Mouse (Mus musculus) hindbrain, postnatal 0 days (tissue): Measurements from ENCODE around the gene Gm6169. TPM values are rescaled to one million over a fixed set of nuclear protein-coding genes. Genes with fewer than 3 reads are reported as not detected.
"Not testable (repeated sequence)": the region's sequence is repeated elsewhere in the genome, so short reads cannot be mapped to it uniquely, and the experiment has no call there.

ENCODE experiments used
- ATAC-seq: fragments of 200-750 bp; cut with Nextera tagmentation; 2 replicates; pipeline ENCODE4 v1.8.0; 2017; ENCODE audit warnings: mild to moderate bottlenecking, moderate TSS enrichment, moderate library complexity
- DNase-seq: peaks from one replicate; pipeline ENCODE4 v3.0.0-alpha.2; 2015; ENCODE audit warnings: low spot score
- H3K27ac ChIP-seq: fragments of 300-500 bp; sonication (generic); 2 replicates; pipeline ENCODE4 v1.5.1; 2014; ENCODE audit warnings: mild to moderate bottlenecking
- H3K27me3 ChIP-seq: fragments of 300-500 bp; sonication (generic); 2 replicates; pipeline ENCODE4 v1.6.1; 2014; ENCODE audit warnings: low read length, mixed read lengths; ENCODE audit not compliant: insufficient read depth
- H3K36me3 ChIP-seq: fragments of 300-500 bp; sonication (generic); 2 replicates; pipeline ENCODE4 v1.6.1; 2014; ENCODE audit warnings: low read length, mixed read lengths; ENCODE audit not compliant: insufficient read depth
- H3K4me1 ChIP-seq: fragments of 300-500 bp; sonication (generic); 2 replicates; pipeline ENCODE4 v1.6.1; 2014; ENCODE audit warnings: antibody characterized with exemption, low read length, mixed read lengths; ENCODE audit not compliant: insufficient read depth
- H3K4me2 ChIP-seq: fragments of 300-500 bp; sonication (generic); 2 replicates; pipeline ENCODE4 v1.6.1; 2014; ENCODE audit warnings: low read depth, mild to moderate bottlenecking, low read length, moderate library complexity, mixed read lengths
- H3K4me3 ChIP-seq: fragments of 300-500 bp; sonication (generic); 2 replicates; pipeline ENCODE4 v1.5.1; 2014; ENCODE audit warnings: low read length
- H3K9ac ChIP-seq: fragments of 300-500 bp; sonication (generic); replicated peaks from 2 replicates; pipeline ENCODE4 v1.6.1; 2014; ENCODE audit warnings: mild to moderate bottlenecking, low read length, moderate library complexity, mixed read lengths
- H3K9me3 ChIP-seq: fragments of 300-500 bp; sonication (generic); 2 replicates; pipeline ENCODE4 v1.6.1; 2016; ENCODE audit warnings: low read length, mixed read lengths
- CTCF ChIP-seq: IDR thresholded peaks from 2 replicates; pipeline ENCODE4 v1.5.1; 2016; ENCODE audit warnings: antibody characterized with exemption, control low read depth, low read depth
- WGBS: fragments of 180-500 bp; shearing (Covaris S2); extraction: QIAGEN DNeasy Blood & Tissue Kit; methylation state at CpG from one replicate; pipeline ENCODE4 v1.1.7; 2014; 5-methylcytosine and 5-hydroxymethylcytosine counted together
- polyA plus RNA-seq: library from polyadenylated mRNA; unstranded; fragments of >200 nt; fragmentation: Nextera tagmentation; extraction: Ambion mirVana; gene quantifications from 2 replicates; pipeline ENCODE4 v1.2.1, GENCODE M21; 2015
- total RNA-seq: library from RNA; depleted of rRNA; stranded (reverse); fragments of >200 nt; gene quantifications from 2 replicates; pipeline ENCODE4 v1.2.3, GENCODE M21; 2014; rRNA removed

Gm6169 gene
- total RNA-seq, result 0.37 TPM in 1 of 2 replicates, not detected in the other
- 0.57 and 1.3 TPM in 2 replicates for polyA plus RNA-seq

GRCm38 (mm10) chr13:97099187-97099852, at the start of gene Gm6169:
Gene Gm6169, minus strand, starts transcription at chr13:97099237.
- Histone ChIP-seq H3K4me2 (no peak within 1 kb of the TSS), H3K27me3 (no peaks in the 10 kb centered on the region), H3K9me3 (no peaks in the 10 kb centered on the region), H3K27ac (no peak within 1 kb of the TSS), H3K4me1 (no peaks in the 10 kb centered on the region), H3K9ac (no peak within 1 kb of the TSS), H3K36me3 (no peaks in the 10 kb centered on the region), H3K4me3 (no peak within 1 kb of the TSS)
- WGBS, result 73% methylated on average over 22 of the region's 22 CpGs
- ATAC-seq (peak; percentile 72), DNase-seq (peak; percentile 87)
- peak; percentile 93 for TF ChIP-seq CTCF

DNA sequence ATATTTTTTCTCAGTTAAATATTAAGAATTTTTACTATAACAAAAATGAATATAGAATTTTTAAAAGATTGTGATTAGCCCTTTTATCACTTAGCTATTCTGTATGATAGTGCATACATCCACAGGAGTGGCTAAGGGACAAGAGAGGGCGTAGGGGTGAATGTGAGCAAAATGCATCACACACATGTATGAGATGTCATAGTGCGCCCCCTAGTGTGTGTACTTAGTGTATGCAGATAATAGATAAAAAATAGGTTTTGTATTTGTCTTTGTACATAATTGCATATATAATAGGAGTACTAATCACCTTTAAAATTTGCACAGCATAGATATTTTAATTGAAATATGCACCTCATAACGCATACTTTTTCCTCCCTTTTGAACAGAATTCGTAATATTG, 46.8 kb upstream of the Gm6169 start:
- Histone ChIP-seq H3K4me3 (no peak overlapping the region), H3K4me1 (no peaks in the 10 kb centered on the region), H3K27me3 (no peaks in the 10 kb centered on the region), H3K4me2 (no peak overlapping the region), H3K9me3 (no peaks in the 10 kb centered on the region), H3K36me3 (peaks cover 34% of the 10 kb centered on the region), H3K27ac (no peak overlapping the region), H3K9ac (no peak overlapping the region)
- DNase-seq (peak; percentile 79), ATAC-seq (no peak)
- 57% methylated on average over 4 of the region's 4 CpGs for WGBS
- peak; percentile 75 for TF ChIP-seq CTCF

GRCm38 (mm10) chr13:97142321-97142720, 43.3 kb upstream of the Gm6169 start:
- no peaks in the 10 kb centered on the region for H3K27me3 ChIP-seq
- no peak overlapping the region for H3K4me3 ChIP-seq
- WGBS, result 89% methylated on average over 7 of the region's 7 CpGs
- no peak overlapping the region for H3K9ac ChIP-seq
- H3K27ac ChIP-seq, result no peak overlapping the region
- H3K4me1 ChIP-seq, result no peaks in the 10 kb centered on the region
- no peak for ATAC-seq
- no peaks in the 10 kb centered on the region for H3K9me3 ChIP-seq
- H3K4me2 ChIP-seq, result no peak overlapping the region
- DNase-seq, result no peak
- TF ChIP-seq CTCF, result no peak
- H3K36me3 ChIP-seq, result peaks cover 17% of the 10 kb centered on the region; the same call in 1 of the 2 replicates

- H3K9me3 ChIP-seq, ATAC-seq, H3K27me3 ChIP-seq, H3K4me1 ChIP-seq, H3K36me3 ChIP-seq, DNase-seq: not testable (repeated sequence)
- Histone ChIP-seq H3K4me2 (peak overlapping the region; percentile 80), H3K27ac (peak overlapping the region; percentile 93), H3K9ac (peak overlapping the region; percentile 86), H3K4me3 (peak overlapping the region; percentile 91)
- WGBS, result 30% methylated on average over 8 of the region's 8 CpGs
- TF ChIP-seq CTCF, result 0 out of 2 replicates have a peak, but pooled peaks have one; percentile 6
Observed at GRCm38 (mm10) chr13:97138404-97138931, 39.4 kb upstream of the Gm6169 start.

- H3K27me3 ChIP-seq, result no peaks in the 10 kb centered on the region
- H3K36me3 ChIP-seq, result peaks cover 12% of the 10 kb centered on the region
- H3K4me2 ChIP-seq, result peak within 1 kb of the TSS; percentile 80
- H3K9me3 ChIP-seq, result no peaks in the 10 kb centered on the region
- DNase-seq (peak; percentile 96), ATAC-seq (peak; percentile 99)
- H3K9ac ChIP-seq, result peak within 1 kb of the TSS; percentile 86
- no peak for TF ChIP-seq CTCF
- peak within 1 kb of the TSS; percentile 91 for H3K4me3 ChIP-seq
- H3K27ac ChIP-seq, result peak within 1 kb of the TSS; percentile 93
- under 1% methylated on average over 57 of the region's 57 CpGs for WGBS
- no peaks in the 10 kb centered on the region for H3K4me1 ChIP-seq
Observed at GRCm38 (mm10) chr13:97137466-97138400, 38.7 kb upstream of the Gm6169 start, which contains the start of the genes Gfm2 and Nsa2. Gene Gfm2, plus strand, starts transcription at chr13:97137937. Gene Nsa2, minus strand, starts transcription at chr13:97137937.

DNA sequence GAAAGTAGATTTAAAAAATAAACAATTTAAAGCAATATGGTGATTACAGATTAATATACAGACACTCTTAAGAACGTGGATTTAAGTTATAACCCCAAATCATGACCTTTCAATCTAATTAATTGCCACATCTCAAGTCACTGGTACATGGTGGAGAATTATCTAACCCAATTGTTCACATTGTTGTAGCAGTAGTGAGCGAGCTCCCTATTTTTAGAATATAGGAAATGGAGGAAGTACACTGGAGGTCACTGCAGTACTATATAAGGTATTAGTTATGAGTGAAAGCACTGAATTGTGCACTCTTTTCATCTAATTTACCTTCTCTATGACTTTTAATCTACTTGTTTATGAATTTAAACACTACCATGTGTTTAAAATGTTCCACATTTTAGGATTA, 31.4 kb upstream of the Gm6169 start:
- no CpG with 5 or more reads among the region's 2 CpGs for WGBS
- not testable (repeated sequence) for H3K27me3 ChIP-seq

GRCm38 (mm10) chr13:97129654-97130053, 30.6 kb upstream of the Gm6169 start:
- H3K27me3 ChIP-seq, H3K4me3 ChIP-seq, H3K9ac ChIP-seq, H3K4me1 ChIP-seq, ATAC-seq, H3K4me2 ChIP-seq, DNase-seq, H3K9me3 ChIP-seq, H3K27ac ChIP-seq: not testable (repeated sequence)
- peaks cover 17% of the 10 kb centered on the region for H3K36me3 ChIP-seq
- 93% methylated on average over 2 of the region's 4 CpGs for WGBS

More for the DNA sequence above, 31.4 kb upstream of the Gm6169 start:
- not testable (repeated sequence) for DNase-seq, H3K9me3 ChIP-seq, H3K27ac ChIP-seq, H3K9ac ChIP-seq, H3K4me2 ChIP-seq, ATAC-seq, H3K4me3 ChIP-seq, H3K4me1 ChIP-seq
- peaks cover 20% of the 10 kb centered on the region for H3K36me3 ChIP-seq
